Mouse (Mus musculus) fat pad, adult 2 months (tissue): Measurements from ENCODE around the gene Rps6ka1.

Experiments used
- DNase-seq: peaks from one replicate; pipeline ENCODE4 v3.0.0-alpha.2; 2011; ENCODE audit warnings: low read depth, low spot score; ENCODE audit errors: extremely low read depth

The Rps6ka1 gene

DNA sequence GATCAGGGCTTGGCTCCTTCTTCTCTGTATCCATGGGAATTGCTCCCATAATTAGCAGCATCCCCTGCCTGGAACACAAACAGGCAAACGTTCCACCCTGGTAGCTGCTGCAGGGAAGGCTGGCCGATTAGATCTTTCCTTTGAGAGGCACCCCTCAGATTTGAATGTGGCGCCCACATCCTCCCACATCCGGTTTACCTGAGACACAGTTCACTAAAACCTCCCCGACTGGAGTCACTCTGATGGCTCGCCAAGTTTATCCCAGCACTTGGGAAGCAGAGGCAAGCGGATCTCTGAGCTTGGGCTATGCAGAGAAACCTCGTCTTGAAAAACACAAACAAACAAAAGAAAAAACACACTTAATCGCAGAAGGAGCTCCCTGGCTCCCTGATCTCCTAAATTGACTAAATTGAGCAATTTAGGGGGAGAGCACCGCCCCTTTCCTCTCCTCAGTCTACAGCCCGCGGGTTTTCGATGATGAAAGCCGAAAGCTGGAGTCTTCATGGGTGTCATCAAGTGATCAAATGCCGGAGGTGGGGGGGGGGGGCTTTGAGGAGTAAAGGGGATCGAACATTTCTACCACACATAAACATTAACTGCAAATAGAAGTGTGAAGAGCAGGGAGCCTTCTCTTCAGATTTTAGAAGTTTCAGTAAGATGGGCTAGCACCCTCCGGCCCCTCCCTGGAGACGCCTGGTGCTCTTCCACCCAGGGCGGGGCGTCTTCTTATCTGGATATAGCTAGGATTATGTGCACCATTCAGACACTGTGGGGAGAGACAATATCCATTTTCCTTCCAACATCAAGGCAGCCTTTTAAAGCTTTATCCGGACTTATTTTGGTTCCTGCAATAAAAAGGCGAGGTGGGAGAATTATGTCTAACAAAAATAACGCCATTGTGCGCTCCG lies 59.5 kb downstream of the Rps6ka1 start:
- DNase-seq, result no peak

GRCm38 (mm10) chr4:133827354-133827753 lies 60.2 kb downstream of the Rps6ka1 start:
- DNase-seq, result no peak

GRCm38 (mm10) chr4:133825731-133826130 lies 61.9 kb downstream of the Rps6ka1 start:
- no peak for DNase-seq

DNA sequence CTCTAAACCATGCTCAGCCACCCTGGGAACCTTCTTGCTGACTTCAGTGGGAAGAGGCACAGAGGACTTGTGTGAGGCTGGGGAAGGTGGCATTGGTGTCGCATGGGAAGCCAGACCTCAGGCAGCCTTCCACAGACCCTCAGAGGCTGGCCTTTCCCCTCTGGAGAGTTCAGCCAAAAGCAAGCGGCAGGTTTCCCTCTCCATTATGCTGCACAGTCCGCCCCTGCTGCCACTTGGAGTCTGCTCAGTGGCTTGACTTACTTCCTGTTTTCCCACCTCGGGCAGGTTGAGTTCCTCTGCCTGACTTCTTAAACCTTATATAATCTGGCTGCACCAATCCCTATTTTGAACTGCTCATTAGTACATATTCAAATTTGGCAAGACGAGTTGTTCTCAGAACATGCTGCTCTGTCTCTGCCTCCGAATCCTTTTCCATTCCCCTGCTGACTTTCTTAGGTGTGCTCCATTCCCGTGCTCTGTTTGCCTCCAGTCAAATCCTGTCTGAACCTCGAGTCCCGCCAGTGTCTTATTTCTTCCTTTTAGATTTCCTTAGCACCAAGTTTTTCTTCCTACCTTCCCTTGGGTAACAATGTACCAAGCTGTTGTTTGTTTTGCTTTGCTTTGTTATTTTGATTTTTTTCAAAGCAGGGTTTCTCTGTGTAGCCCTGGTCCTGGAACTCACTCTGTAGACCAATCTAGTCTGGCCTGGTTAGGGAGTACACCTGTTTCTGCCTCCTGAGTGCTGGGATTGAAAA lies 66.6 kb downstream of the Rps6ka1 start:
- DNase-seq, result no peak

DNA sequence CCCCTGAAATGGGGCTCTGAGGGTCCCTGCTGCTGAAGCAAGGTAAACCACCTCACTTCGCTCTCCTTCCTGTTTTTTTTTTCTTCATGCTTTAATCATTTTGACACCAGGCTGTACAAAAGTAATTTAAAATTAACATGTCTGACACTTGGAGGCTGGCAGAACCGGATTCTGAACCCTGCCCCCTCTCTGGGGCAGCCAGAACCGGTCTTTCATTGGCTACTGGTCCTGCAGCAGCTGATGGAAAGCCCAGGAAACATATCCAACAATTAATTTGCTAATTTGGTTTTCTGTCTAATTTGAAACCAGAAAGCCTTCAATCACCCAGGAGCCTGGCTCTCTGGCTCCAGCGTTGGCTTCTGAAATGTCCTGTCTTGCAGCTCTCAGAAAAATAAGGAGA lies 67.4 kb downstream of the Rps6ka1 start:
- no peak for DNase-seq

DNA sequence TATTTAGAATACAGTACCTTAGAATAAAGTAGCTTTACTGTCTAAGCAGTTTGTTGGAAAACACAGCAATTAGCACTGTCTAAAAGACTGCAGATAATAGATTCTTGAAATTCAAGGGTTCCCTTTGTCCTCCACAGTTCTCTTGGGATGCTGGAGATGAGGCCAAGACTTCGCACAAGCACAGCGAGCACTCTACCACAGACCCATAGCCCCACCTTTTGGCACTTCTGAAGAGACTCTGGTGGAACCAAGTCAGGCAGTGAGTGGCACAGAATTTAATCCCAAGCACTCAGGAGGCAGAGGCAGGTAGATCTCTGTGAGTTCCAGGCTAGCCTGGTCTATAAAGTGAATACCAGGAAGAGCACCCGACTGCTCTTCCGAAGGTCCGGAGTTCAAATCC lies 70.2 kb downstream of the Rps6ka1 start:
- DNase-seq, result no peak

GRCm38 (mm10) chr4:133816504-133816875 lies 71.1 kb downstream of the Rps6ka1 start:
- no peak for DNase-seq

GRCm38 (mm10) chr4:133815635-133816503 lies 71.7 kb downstream of the Rps6ka1 start:
- DNase-seq, result peak; percentile 61

DNA sequence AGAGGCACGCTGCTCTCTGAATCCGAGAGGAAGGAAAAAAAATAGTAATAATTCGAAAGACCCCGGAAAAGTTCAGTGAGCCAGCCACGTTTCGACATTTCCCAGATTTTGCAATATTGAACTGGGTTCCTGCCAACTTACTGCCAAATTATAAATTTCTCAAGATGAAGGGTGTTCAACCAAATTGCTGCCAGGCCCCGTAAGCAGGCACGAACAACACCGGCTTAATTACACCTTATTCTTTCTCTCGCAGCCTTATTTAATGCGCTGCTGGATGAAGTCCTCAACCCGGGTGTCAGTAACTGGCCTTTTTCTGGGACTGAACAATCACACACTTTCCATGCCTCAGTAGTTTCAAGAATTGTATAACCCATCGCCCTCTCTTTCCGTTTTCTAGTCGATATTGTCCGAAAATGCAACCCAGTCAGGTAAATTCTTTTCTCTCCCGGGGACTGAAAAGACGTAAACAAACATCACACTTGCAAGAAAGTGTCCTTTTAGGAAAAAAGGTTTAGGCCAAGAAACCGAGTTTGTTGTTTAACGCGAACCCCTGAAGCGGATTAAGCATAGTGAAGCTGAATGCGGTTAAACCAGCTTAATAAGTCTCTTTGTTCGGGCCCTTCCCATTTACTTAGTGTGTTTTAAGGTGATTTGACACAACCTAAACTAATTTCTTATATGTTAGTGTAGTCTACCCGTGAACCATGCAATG lies 72.6 kb downstream of the Rps6ka1 start:
- peak; percentile 46 for DNase-seq

- DNase-seq, result no peak
Observed at GRCm38 (mm10) chr4:133813992-133814803, 73.4 kb downstream of the Rps6ka1 start.

- DNase-seq, result peak; percentile 59
Observed at GRCm38 (mm10) chr4:133813174-133813991, 74.2 kb downstream of the Rps6ka1 start.

DNA sequence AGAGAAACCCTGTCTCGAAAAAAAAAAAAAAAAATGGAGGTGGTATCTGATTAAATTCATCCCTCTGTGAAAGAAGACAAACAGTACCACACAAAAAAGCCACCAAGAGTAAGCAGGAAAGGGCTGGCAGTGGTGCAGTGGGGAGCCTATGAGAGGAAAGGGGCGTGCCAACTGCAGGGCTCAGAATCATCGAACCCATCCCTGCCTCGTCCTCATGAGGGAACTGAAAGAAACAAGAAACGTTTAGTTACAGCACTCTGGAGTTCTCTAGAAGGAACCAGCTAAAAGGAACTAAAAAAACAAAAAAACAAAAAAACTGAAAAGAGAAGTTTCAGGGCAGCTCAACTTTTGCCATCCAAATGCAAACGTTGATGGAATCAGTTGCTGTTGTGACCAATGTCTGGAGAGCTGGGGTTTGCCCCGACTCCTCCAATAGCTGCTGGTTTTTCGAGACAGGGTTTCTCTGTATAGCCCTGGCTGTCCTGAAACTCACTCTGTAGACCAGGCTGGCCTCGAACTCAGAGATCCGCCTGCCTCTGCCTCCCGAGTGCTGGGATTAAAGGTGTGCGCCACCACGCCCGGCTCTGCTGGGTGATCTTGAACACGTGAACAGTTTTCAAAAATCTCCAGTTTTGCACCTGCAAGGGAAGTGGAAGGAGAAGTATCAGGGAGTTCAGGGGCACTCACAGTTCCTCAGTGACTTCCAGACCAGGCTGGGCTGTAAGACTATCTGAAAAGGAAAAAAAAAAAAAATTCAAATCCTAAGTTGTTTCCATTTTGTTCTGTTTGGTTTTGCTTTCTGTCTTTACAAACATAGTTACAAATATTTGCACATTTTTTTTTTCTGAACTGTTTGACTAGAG lies 83.0 kb downstream of the Rps6ka1 start:
- no peak for DNase-seq

GRCm38 (mm10) chr4:133800589-133800988 lies 87.0 kb downstream of the Rps6ka1 start:
- no peak for DNase-seq
